Mouse (Mus musculus) spleen, adult 12 weeks (tissue): ENCODE data around the gene Efna2.

ENCODE experiments used
- DNase-seq: peaks from one replicate; pipeline ENCODE4 v3.0.0; 2022; ENCODE audit warnings: low spot score

The Efna2 gene

GRCm38 (mm10) chr10:80169070-80169469 lies 10.2 kb upstream of the Efna2 start:
- no peak for DNase-seq

GRCm38 (mm10) chr10:80169651-80170050 lies 9.6 kb upstream of the Efna2 start:
- DNase-seq = no peak

GRCm38 (mm10) chr10:80170052-80170451 lies 9.2 kb upstream of the Efna2 start:
- DNase-seq = no peak

GRCm38 (mm10) chr10:80170601-80171021 lies 8.7 kb upstream of the Efna2 start:
- DNase-seq = no peak

- no peak for DNase-seq
Measured at GRCm38 (mm10) chr10:80171252-80171651, 8.0 kb upstream of the Efna2 start.

- DNase-seq = no peak
Measured at GRCm38 (mm10) chr10:80171760-80172526, 7.3 kb upstream of the Efna2 start.

GRCm38 (mm10) chr10:80172527-80173292 lies 6.6 kb upstream of the Efna2 start, which contains the start of gene 1600002K03Rik:
Gene 1600002K03Rik, plus strand, starts transcription at chr10:80172944.
- peak; percentile 87 for DNase-seq

GRCm38 (mm10) chr10:80173358-80173757 lies 5.9 kb upstream of the Efna2 start:
- no peak for DNase-seq

- no peak for DNase-seq
Measured at GRCm38 (mm10) chr10:80173955-80174640, 5.2 kb upstream of the Efna2 start.

- peak; percentile 47 for DNase-seq
Measured at GRCm38 (mm10) chr10:80174705-80175104, 4.6 kb upstream of the Efna2 start.

GRCm38 (mm10) chr10:80175536-80176269 lies 3.6 kb upstream of the Efna2 start:
- no peak for DNase-seq

GRCm38 (mm10) chr10:80176270-80176834 lies 2.9 kb upstream of the Efna2 start:
- no peak for DNase-seq

GRCm38 (mm10) chr10:80177441-80178279 lies 1.6 kb upstream of the Efna2 start:
- DNase-seq = no peak

GRCm38 (mm10) chr10:80180288-80180687 lies 1.0 kb downstream of the Efna2 start:
- no peak for DNase-seq

- no peak for DNase-seq
Measured at GRCm38 (mm10) chr10:80180823-80181222, 1.5 kb downstream of the Efna2 start.

GRCm38 (mm10) chr10:80182547-80182946 lies 3.3 kb downstream of the Efna2 start:
- DNase-seq = no peak

GRCm38 (mm10) chr10:80186649-80187048 lies 7.4 kb downstream of the Efna2 start:
- no peak for DNase-seq

- no peak for DNase-seq
Measured at GRCm38 (mm10) chr10:80187739-80188138, 8.5 kb downstream of the Efna2 start.

GRCm38 (mm10) chr10:80188453-80189024 lies 9.3 kb downstream of the Efna2 start:
- no peak for DNase-seq

GRCm38 (mm10) chr10:80189999-80190398 lies 10.7 kb downstream of the Efna2 start:
- DNase-seq = no peak
